Mouse (Mus musculus): ENCODE data around the gene Uts2.

GRCm38 (mm10) chr4:151044944-151045570 lies 48.2 kb downstream of the Uts2 start:
- TF ChIP-seq CEBPB (IDR thresholded peaks at IDR 0.05; ENCODE audit: low read depth) (no peak), CTCF (IDR thresholded peaks at IDR 0.05; ENCODE audit: control insufficient read depth, insufficient read depth, insufficient read length) (no peak), USF1 (IDR thresholded peaks at IDR 0.05; ENCODE audit: low read depth) (no peak), MYOG (IDR thresholded peaks at IDR 0.05; ENCODE audit: control insufficient read depth, extremely low read depth, insufficient read length) (no peak), MYOD1 (IDR thresholded peaks at IDR 0.05; ENCODE audit: control insufficient read depth, insufficient read length, low read depth) (no peak)
